Mouse (Mus musculus): ENCODE results near the gene 4933411K16Rik. TPM values are rescaled to one million over a fixed set of nuclear protein-coding genes. Genes with fewer than 3 reads are reported as not detected.
A peak's percentile ranks its signal among the peaks of the same experiment; 100 is the strongest.

4933411K16Rik gene
- total RNA-seq, 2 experiments from 2014 or later = not detected

DNA sequence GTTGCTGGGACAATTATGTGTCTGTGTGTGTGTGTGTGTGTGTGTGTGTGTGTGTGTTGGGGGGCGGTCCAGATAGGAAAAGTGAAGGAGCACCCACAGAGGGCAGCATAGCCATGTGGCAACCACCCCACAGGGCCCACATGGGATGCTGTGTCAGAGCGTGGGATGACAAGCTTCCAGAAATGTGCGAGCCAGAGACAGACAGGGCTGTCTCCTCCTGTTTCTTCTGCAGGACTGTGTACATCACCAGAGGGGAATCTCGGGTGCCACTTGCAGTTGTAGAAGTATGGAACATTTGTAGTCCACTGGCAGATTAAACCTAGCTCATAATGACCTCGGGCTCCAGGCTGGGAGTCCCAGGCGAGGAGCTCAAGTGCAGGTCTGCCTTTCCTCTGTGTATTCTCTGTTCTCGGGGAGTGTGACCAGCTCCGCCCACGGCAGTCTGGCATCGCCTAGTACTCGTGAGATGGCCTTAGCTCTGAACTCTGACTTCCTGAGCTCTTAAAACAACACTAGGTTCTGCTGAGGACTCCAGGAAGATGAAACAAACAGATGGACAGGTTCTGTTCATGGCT is 17.1 kb upstream of the 4933411K16Rik start:
- ATAC-seq (replicated peaks; ENCODE audit: poor library complexity) = no peak

DNA sequence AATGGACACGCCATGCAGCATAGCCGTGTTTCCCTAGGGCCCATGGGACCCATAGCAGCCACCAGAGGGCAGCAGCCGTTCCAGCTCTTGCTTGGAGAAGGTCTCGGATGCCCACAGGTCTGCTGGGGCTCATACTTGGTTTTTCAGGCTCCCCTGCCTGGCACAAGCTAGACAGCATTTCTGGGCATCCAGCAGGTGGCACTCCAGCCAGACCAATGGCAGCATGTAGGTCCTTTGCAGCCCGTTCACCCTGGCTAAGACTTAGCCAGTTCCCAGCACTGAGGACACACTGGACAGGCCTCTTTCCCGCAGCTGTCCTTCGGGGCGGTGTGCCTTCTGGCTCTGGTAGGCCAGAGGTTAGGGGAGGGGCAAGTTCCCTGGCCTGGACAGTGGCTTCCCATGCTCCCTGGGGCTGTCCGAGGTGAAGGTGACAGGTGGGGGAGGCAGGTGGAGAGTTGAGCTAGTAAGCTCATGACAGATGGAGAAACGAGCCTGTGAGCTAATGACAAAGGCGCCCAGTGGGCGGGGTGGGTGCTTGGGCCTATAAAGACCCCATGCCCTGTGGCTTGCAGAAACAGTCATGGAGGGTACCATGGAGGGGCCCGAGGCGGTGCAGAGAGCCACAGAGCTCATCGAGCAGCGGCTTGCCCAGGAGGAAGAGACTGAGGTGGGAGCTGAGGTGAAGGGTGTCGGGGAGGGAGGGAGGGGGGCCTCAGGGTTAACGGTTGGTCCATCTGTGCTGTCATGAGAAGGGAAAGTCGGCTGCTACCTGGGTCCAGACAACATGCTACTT is 16.4 kb upstream of the 4933411K16Rik start, which contains the start of gene Ankrd2:
Ankrd2 (plus strand) TSS at position 545 of the 793 bp plus-strand sequence.
- peak; percentile 99 for ATAC-seq (replicated peaks; ENCODE audit: poor library complexity)

DNA sequence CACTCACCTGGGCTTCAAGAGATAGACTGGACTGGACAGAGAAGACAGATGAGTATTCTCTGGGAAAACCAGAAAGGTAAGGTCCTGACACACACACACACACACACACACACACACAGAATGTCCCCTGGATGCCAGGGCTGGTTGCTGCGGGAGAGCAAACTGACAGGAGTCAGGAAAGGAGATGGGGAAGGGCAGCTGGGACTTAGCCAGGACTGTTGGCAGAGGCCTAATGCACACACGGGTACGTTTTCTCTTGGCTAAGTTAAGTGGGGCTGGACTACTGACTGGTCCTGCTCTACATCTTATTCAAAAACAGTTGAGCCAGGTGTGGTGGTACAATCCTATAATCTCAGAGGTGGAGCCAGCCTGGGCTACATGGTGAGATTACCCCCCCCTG is 15.7 kb upstream of the 4933411K16Rik start:
- ATAC-seq (replicated peaks; ENCODE audit: poor library complexity) = no peak

DNA sequence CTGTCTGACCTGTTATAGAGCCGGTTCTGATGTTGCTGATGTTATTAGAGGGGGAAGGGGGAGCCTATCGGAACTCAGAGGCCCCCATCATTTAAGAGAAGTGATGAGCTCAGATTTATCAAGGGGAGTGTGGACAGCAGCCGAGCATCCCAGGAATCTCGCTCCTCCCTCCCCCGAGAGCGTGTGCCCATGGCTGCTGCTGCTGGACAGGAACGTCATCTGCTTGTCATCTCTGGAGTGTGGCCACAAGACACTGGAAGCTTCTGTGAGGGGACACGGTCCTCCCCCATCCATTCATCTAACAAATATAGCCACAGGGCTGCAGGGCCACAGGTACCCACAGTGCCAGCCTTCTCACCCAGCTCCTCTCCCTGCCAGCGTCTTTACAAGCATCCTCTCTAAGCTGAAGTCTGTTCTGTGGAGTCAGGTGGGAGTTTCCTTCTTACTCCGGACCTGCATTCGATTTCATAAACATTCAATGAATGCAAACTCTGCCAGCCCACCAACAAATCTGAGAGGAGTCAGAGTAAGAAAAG is 14.8 kb upstream of the 4933411K16Rik start:
- no peak for ATAC-seq (replicated peaks; ENCODE audit: poor library complexity)

DNA sequence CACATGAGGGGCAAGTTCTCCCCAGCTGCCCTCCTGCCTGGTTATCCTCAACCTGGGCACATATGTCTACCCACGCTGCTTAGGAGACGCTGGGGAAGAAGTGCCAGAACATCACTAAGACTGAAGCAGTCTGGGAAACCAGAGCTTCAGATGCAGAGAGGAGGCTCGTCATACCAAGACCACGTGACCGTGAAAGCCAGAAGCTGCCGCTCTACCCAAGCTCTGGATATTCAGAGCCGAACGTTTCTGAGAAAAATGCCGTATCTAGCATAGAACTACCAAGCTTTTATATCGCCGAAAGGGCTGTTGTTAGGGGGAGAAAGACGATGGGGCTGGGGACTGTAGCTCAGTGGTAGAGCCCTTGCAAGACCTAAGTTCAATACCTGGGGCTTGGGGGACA is 13.7 kb upstream of the 4933411K16Rik start:
- no peak for ATAC-seq (replicated peaks; ENCODE audit: poor library complexity)

DNA sequence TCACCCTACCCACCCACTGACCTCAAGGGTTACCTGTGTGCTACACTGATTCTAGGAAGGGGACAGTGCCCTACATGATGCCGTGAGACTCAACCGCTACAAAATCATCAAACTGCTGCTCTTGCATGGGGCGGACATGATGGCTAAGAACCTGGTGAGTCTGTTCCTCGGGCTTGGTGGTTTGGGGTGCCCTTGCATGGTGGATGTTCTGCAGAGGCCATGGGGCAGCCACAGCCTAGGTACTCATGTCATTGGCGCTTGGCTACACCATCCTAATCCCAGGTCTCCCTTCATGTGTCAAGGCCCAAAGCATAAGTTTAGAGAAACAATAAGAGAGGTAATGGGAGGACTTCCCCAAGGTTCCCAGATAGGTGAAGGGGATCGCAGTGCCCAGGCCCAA is 8.1 kb upstream of the 4933411K16Rik start:
- ATAC-seq (replicated peaks; ENCODE audit: poor library complexity) = no peak

DNA sequence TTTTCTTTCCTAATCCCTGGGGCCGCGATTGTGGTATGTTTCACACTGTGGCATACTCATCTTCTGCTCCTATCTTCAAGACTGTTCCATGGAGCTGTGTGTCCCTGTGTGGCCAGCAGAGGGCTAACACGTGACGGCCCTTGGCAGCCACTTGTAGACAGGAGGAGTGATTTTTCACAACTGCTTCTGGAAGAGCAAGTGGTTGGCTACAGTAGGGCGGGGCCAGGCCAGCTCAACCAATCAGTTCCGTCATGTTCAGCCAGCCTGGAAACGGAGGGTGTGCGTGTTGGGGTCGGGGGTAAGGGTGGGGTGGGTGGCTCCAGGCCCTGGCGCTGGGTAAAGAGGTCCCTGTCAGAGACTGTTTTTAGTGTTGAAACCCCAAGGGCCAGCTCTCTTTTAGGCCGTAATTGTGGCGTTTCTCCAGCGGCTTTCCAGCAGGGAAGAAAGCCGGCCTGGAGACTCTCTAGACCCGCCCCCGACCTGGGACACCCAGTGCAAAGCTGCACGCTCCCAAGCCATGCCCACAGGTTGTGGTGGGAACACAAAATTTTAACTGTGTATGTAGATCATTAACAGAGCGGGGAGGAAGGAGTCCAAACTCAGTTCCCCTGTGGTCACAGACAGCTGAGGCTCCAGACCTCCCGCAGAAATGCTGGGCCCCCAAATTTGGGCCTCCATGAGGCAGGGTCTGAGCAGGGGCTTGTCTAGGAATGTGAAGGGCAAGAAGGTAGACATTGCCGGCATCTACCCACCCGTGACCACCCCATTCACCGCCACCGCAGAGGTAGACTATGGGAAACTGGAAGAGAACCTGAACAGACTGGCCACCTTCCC is 6.6 kb upstream of the 4933411K16Rik start, which contains the start of gene Hoga1:
Hoga1 (plus strand) TSS at position 342 of the 834 bp plus-strand sequence.
- peak; percentile 98 for ATAC-seq (replicated peaks; ENCODE audit: poor library complexity)

DNA sequence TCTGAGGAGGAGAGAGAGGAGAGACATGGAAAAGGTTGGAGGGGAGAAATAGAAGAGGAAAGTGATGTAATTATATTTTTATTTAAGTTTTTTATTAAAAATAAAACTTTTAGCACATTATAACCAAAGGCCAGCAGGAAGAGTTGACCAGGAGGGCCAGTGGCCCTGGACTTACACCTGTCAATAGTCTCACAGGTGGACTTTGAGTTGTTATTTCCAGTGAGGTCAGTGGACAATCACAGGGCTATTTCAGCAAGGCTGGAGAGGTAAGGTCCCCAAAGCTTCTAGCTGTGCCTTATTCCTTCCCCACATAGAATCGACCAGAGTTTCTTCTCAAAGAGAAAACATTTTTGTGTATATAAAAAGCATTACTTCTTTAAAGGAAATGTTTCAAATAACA is 1.8 kb upstream of the 4933411K16Rik start:
- ATAC-seq (replicated peaks; ENCODE audit: poor library complexity) = no peak

DNA sequence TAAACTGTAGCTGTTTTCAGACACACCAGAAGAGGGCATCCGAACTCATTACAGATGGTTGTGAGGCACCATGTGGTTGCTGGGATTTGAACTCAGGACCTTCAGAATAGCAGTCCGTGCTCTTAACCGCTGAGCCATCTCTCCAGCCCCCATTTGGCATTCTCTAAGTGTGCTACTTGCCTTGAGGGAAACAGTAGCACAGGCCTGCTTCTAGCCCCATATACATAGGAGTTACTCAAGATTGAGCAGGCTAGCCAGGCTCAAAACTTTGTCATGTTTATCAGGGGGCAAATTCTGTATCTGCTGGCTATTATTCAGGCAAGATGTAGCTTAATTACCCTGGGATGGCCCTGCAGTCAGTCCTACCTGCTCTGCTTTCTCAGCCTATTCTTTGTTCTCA is 697 bp upstream of the 4933411K16Rik start:
- no peak for ATAC-seq (replicated peaks; ENCODE audit: poor library complexity)

DNA sequence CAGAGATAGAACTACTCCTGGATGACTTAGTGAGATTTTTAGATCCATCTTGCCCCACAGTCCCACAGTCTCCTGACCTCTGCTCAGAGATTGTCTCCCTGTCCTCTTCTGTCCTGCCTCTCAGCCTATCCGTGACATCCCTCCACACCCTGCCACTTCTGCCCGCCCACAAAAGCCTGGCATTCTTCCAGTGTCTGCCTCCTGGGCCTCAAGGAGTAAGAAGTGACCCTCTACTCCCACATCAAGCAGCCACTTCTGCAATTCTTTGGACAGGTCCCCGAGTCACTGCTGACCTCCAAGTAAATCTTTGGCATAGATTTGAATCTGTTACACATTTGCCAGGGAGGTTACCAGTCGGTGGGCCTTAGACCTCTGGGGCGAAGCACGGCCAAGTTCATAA is 2.2 kb downstream of the 4933411K16Rik start:
- ATAC-seq (replicated peaks; ENCODE audit: poor library complexity) = 0 out of 2 replicates have a peak, but pooled peaks have one; percentile 34

DNA sequence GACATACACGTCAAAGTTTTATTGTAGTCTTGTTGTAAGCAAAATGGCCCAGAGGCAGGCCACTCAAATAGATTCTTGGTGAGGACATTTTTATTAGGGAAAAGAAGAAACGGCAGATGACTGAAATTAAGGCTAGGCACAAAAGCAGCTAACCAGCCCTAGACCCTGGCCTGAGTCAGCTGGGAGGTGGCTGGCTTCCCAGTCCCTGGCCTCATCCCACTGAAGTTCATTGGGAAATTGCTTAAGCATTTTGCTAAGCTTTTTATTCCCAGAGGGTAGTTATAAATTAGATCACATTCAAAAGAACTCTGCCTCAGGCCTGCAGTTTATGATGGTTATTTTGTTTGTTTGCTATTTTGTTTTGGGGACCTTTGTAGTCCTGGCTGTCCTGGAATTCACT is 3.8 kb downstream of the 4933411K16Rik start:
- no peak for ATAC-seq (replicated peaks; ENCODE audit: poor library complexity)

DNA sequence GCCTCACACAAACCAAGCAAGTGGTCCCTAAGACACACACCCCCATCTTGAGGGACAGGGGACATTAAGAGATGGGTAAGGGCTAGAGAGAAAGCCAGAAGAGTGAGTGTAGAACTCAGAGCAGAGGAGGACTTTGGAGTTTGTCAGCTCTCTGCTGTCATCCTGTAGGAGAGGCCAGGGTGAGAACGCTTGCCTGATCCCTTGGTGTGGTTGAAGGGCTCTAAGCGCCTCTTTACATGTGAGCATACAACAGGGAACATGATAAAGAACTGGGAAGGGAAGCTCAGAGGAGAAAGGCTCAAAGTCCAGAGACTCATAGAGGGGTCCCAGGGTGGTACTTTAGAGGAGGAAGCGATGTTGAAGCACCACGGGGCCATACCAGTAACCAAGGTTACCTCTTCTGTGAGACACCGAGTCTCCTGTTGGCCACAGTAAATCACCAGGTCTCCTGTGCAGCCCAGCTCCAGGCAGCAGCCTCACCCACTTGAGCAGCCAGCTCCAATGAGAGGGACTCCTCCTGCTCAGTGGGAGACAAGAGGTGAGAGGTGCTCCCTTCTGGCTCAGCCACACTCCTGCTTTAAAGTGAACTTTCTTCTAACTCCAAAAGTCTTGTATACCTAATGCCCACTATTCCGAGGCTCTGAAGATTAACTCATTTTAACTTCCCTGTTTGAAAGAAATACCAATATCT is 4.8 kb downstream of the 4933411K16Rik start:
- ATAC-seq (replicated peaks; ENCODE audit: poor library complexity) = no peak

DNA sequence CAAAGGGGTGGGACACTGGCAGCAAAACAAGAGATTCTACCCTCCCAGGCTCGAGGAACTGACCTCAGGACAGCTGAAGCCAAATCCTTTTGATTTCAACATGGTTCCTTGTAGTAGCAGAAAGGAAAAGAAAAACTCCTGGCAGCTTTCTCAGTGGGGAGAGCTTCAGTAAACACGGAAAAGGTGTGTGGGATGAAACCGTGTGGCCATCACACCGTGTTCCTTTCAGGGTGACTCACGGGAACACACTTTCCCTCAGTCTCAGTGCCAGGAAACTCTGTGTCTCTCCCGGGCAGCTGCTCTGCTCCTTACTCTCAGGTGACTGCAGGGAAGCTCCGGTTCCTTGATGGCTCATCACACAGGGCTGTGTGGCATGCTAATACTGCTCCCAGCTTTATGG is 6.4 kb downstream of the 4933411K16Rik start:
- no peak for ATAC-seq (replicated peaks; ENCODE audit: poor library complexity)

DNA sequence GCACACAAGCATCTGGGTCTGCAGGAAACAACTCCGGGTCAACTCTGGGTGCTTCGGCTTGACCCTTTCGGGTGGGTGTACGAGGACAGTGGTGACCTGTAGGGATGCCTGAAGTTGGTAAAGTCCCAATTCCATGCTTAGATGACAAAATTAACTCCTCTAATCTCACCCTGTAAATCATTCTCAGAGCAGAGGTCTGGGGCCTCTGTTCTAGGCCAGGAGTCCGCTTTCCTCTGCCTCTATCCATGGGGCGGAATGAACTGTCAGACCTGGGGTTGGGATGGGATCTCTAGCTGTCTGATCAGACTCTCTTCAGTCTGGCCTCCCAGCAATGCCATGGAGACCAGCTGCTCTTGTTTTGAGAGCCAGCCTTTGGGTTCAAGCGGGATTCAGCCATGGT is 9.4 kb downstream of the 4933411K16Rik start:
- ATAC-seq (replicated peaks; ENCODE audit: poor library complexity) = no peak

DNA sequence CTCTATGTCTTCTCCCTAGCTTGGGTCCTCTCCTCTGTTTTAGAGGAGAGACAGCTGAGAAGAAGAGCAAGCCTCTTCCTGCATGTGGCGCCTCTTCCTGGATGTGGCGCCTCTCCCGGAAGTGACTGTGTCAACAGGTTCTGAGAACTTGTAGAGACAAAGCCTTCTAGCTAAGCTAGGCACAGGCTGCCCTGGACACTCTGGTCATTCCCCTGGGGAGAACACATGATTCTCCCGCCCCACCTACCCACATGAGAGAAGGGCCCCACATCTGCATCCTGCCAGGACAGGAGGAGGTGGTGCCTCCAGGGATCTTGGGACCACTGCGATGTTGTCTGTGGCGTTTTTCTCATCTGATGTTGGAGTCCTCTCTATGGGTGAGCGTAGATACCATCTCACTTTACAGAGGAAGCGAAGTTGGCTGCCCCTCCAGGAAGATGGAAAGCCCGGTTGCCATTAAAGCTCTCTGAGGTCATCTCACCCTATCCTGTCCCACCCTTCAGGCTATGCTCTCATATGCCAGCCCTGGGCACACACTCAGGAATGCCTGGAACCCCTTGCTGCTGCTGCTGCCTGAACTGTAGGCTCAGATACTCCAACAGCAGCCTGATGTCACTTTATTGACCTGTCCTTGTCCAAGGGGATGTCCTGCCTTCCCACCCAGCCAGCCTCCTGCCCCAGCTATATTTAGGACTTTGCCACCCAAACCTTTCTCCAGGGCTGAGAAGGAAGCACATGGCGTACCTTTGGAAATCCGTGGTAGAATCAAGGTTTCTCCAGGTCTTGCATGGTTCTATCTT is 16.6 kb downstream of the 4933411K16Rik start:
- ATAC-seq (replicated peaks; ENCODE audit: poor library complexity) = no peak

DNA sequence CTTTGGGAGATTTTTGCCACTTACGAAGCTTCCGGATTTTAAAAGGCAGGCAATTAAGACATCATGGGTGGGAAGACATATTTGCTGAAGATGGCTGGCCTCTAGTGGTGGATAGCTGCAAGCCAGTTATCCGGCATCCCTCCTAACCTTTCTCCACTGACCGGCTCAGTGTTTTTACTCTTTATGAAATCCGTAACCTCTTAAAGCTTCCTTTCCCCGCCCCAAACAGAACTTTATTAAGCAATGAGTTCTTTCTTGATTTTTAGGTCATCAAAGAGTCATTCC is 17.1 kb downstream of the 4933411K16Rik start:
- no peak for ATAC-seq (replicated peaks; ENCODE audit: poor library complexity)

DNA sequence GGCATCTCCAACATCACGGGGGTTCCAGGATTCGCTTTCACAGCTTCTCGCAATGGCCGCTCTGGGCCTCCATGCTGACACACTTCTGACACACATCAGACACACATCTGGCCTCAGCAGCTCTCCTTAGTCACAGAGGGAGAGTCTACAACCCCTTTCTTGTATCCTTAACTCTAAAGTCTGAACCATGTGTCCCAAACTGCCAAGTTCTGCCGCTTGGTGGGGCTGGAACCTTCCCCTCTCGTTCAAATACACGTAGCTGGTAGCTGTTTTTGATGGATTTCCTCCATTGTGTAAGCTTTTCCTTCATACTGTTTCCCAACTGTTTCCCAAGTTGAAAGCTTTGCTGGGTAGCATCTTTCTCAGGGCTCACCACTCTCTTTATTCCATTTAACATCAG is 19.2 kb downstream of the 4933411K16Rik start:
- ATAC-seq (replicated peaks; ENCODE audit: poor library complexity) = no peak

DNA sequence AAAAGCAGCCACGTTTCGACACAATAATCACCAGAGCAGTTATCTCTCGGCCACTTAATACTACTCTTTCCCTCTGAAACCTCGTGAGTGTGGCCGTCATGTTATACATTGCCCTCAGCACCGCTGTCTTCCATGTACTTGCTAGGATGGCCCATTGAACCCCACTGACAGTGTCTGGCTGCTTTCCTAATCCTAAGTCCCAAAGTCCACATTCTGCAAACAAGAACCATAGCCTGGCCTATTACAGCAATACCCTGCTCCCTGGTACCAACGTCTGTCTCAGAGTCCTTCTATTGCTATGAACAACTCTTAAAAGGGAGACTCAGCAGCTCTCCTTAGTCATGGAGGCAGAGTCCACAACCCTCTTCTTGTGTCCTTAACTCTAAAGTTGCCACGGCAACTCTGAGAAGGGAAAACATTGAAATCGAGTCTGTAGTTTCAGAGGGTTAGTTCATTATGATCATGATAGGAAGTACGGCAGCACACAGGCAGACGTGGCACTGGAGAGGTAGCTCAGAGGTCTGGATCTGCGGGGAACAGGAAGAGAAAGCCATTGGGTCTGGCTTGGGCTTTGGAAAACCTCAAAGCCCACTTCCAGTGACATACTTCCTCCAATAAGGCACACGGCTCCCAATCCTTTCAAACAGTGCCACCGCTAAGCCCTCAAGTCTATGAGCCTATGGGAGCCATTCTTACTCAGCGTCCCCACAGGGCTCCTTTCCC is 20.0 kb downstream of the 4933411K16Rik start:
- ATAC-seq (replicated peaks; ENCODE audit: poor library complexity) = 0 out of 2 replicates have a peak, but pooled peaks have one; percentile 14

DNA sequence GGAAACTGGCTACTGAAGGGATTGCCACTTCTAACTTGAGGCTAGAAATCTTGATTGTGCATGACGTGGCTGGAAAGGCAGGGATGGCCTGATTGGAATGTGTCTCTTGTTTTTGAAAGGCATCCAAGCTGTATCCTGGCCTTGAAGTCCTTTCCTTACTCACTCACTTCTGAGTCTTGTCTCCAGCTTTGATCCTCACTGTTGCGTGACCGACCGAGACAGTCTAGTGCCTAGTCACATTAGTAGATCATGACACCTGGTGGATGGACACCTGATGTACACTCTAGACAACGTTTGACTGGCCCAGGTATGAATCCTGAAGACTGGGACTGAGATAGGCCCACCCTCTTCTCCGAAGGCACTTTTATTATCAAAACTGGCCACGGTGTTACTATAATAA is 20.8 kb downstream of the 4933411K16Rik start:
- ATAC-seq (replicated peaks; ENCODE audit: poor library complexity) = no peak
